Mouse (Mus musculus): ENCODE results near the gene Cngb1.

GRCm38 (mm10) chr8:95306431-95306830 is at the start of gene Cngb1:
- TF ChIP-seq CTCF (IDR thresholded peaks at IDR 0.05; ENCODE audit: insufficient read depth, low read length), result no peak
- no peak for TF ChIP-seq POLR2A (IDR thresholded peaks at IDR 0.05; ENCODE audit: borderline replicate concordance, extremely low read depth, low read depth, low read length)

Data from lung, adult 2 months (tissue).